Mouse (Mus musculus) adrenal gland, postnatal 10 days (tissue): ENCODE results near the gene Tppp2. TPM values are rescaled to one million over a fixed set of nuclear protein-coding genes. Genes with fewer than 3 reads are reported as not detected.
A peak's percentile ranks its signal among the peaks of the same experiment; 100 is the strongest.
"Not testable (repeated sequence)": the region's sequence is repeated elsewhere in the genome, so short reads cannot be mapped to it uniquely, and the experiment has no call there.

Source experiments
- DNase-seq: peaks from one replicate; pipeline ENCODE4 v3.0.0; 2021; ENCODE audit warnings: mixed read lengths
- total RNA-seq, 2 experiments: library from RNA; stranded (reverse); gene quantifications; 2 replicates each; pipeline ENCODE4 v1.2.3; 2021

Tppp2 gene
- total RNA-seq, 2 experiments from 2014 or later: not detected

- DNase-seq: peak; percentile 59
Observed at GRCm38 (mm10) chr14:51912391-51913061, 5.7 kb upstream of the Tppp2 start.

- peak; percentile 92 for DNase-seq
Observed at GRCm38 (mm10) chr14:51913062-51913959, 4.9 kb upstream of the Tppp2 start.

GRCm38 (mm10) chr14:51913960-51914762, 4.1 kb upstream of the Tppp2 start, which contains the start of gene Ndrg2:
Ndrg2 (minus strand) TSS chr14:51914158.
- peak; percentile 76 for DNase-seq

GRCm38 (mm10) chr14:51915030-51915429, 3.2 kb upstream of the Tppp2 start:
- DNase-seq: no peak

- DNase-seq: no peak
Observed at GRCm38 (mm10) chr14:51916539-51916938, 1.7 kb upstream of the Tppp2 start.

- DNase-seq: no peak
Observed at GRCm38 (mm10) chr14:51918966-51919365, 741 bp downstream of the Tppp2 start.

GRCm38 (mm10) chr14:51921759-51922570, 3.7 kb downstream of the Tppp2 start:
- no peak for DNase-seq

GRCm38 (mm10) chr14:51922571-51922865, 4.3 kb downstream of the Tppp2 start, which contains the start of gene Rnase13:
Rnase13 (minus strand) TSS chr14:51922773.
- no peak for DNase-seq

GRCm38 (mm10) chr14:51922910-51923309, 4.7 kb downstream of the Tppp2 start:
- DNase-seq: no peak

GRCm38 (mm10) chr14:51923492-51923891, 5.3 kb downstream of the Tppp2 start:
- no peak for DNase-seq

GRCm38 (mm10) chr14:51926930-51927329, 8.7 kb downstream of the Tppp2 start:
- DNase-seq: not testable (repeated sequence)

- DNase-seq: peak; percentile 69
Observed at GRCm38 (mm10) chr14:51929309-51929943, 11.2 kb downstream of the Tppp2 start.

GRCm38 (mm10) chr14:51929968-51930367, 11.7 kb downstream of the Tppp2 start:
- no peak for DNase-seq

- DNase-seq: peak; percentile 72
Observed at GRCm38 (mm10) chr14:51930824-51931223, 12.6 kb downstream of the Tppp2 start.

- no peak for DNase-seq
Observed at GRCm38 (mm10) chr14:51932092-51933020, 14.1 kb downstream of the Tppp2 start.

- no peak for DNase-seq
Observed at GRCm38 (mm10) chr14:51939005-51939404, 20.8 kb downstream of the Tppp2 start.

- peak; percentile 71 for DNase-seq
Observed at GRCm38 (mm10) chr14:51940944-51941560, 22.8 kb downstream of the Tppp2 start.

GRCm38 (mm10) chr14:51941577-51941976, 23.4 kb downstream of the Tppp2 start:
- peak; percentile 30 for DNase-seq

- no peak for DNase-seq
Observed at GRCm38 (mm10) chr14:51942236-51942635, 24.0 kb downstream of the Tppp2 start.

GRCm38 (mm10) chr14:51943336-51943735, 25.1 kb downstream of the Tppp2 start:
- DNase-seq: no peak
